Mouse (Mus musculus) frontal cortex, postnatal 14 days (tissue): ENCODE results near the gene Inpp5d.

ENCODE experiments used
- DNase-seq, 2 experiments: peaks; one replicate each; pipeline ENCODE4 v3.0.0; 2022; ENCODE audit warnings: low spot score in 2 of 2

The Inpp5d gene

DNA sequence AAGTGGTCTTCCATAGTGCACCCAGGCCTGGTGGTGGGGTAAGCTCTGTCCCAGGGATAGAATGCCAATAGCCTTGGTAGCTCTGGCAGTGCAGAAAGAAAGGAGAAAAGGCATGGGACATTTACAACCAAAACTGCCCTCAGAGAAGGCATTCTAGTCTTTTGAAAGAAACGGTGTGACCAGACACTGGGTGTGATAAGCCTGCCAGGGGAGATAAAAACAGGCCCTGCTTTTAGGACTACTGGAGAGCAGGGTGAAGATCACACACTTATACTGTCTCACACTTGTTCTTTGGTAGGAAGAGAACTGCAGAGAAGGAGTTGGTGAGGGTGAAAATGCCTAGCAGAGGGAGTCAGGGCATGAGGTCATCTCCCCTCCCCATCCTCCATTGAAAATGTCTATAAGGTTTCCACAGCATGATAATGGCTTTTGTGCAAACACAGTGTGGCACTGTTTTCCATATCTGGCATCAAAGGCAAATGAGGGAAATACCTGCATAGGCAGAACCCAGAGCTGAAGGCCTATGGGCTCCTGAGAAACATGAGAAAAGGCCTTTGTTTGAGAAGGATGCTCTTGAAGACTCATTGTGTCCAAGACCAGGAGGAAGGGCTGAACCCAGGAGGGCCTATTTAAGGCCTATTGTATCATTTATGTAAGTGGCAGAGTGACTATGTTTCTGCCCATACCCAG lies 4.0 kb downstream of the Inpp5d start:
- DNase-seq, result no peak

DNA sequence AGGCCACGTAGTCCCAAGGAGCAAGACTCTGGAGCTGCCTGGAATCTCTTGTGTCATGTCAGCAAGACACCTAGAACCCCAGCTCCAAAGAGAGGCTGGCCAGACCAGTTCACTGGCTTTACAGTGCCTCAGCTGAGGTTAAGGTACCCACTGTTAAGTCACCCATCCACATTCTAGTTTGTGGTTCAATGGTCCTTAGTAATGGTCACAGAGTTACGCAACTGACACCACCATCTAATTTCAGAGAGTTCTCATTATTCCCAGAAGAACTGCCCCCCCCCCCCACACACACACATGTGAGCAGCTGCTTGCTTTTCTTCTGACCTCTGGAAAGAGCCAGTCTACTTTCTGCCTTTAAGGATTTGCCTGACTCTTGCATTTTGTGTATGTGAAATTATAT lies 4.7 kb downstream of the Inpp5d start:
- DNase-seq, result no peak

DNA sequence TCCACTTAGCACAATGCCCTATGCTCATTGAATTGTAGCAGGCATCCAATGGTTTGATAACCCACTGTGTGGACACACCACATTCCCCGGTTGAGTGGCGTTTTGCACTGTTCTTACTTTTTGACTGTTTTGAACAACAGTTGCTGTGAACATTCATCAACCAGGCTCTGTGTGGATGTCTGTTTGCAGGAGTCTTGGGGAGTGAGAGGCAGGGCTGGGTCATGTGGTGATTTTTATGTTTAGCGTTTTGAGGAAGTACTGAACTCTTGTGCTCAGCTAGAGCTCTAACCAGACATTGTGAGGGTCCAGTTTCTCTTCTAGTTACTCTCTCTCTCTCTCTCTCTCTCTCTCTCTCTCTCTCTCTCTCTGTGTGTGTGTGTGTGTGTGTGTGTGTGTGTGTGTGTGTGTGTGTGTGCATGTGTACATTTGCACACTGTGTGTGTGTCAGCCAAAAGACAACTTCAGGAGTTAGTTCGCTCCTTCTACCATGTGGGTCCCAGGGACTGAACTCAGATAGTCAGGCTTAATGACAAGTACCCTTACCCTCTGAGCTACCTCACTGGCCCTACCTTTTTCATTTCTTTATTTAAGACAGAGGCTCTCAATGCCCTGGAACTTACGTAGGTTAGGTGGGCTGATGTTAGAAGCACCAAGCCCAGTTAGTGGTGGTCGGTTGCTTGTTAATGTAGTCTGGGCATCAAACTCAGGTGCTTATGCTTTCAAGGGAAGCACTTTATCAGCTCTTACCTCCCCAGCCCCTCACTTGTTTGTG lies 5.3 kb downstream of the Inpp5d start:
- no peak for DNase-seq

DNA sequence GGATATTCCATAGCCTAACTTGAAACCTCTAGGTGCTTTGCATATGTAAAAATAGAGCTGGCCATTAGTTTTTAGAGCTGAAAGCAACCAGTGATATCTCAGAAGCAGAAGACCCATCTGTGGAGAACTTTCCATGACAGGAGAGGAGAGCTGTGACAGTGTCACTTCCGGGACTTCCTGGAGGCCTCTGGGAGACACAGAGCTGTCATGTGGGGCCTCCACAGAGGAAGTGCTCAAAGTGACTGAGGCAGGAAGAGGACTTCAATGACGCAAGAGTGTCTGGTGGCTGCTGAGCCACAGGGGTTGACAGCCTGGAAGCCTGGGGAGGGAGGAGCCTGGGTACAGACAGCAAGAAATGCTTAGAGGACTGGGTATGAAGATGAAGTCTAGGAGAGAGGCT lies 6.2 kb downstream of the Inpp5d start:
- DNase-seq, result no peak

DNA sequence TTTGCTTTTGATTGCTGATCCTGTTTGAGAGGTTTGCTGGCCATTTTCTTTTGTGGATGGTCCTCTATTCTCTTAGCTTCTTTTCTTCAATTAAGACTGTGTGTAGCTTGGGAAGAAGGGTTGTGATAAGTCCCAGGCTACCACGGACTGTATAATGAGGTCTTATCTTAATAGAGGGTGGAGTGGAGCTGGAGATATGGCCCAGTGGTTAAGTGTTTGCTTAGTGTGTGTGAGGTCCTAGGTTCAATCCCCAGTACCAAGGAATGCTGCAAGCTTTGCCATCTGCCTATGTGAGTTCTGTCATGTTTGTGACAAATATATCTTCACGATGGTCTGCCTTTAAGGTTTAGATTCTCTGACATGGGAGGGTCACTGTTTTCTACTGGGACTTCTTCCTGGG lies 8.0 kb downstream of the Inpp5d start:
- DNase-seq, result no peak

DNA sequence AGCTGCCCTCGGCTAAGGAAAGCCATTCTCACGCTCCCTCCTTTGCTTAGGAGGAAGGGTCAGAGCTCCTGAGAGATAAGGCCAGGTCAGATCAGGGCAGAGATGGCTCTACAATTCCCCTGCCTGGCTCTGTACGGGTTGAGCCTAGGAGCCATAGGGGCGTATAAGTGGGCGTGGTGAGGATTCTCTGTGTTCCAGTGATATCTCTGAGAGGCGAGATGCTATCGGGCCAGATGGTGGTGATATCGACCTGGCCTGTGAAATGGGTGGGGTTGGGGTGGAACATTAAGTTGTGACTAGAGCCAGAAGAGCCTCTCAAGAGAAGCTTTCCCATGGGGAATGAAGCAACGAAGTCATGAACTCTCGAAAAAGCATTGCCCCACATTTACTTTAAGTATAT lies 11.5 kb downstream of the Inpp5d start:
- DNase-seq, result no peak

DNA sequence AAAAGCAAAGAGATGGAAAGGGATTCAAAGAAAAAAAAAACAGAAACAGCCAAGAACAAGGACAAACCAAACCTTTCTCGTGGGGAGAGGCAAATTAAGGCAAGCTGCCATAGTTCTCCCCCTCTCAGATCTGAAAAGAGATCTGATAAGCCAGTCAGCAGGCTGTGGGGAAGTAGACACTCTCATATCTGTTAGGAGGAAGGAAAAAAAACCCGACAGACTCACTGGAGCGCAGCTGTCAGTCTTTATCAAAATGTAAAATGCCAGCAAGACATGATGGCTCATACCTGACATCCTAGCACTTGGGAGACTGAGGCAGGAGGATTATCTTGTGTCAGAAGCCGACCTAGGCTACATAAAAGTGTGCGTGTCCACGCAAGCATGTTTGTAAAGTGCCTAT lies 12.1 kb downstream of the Inpp5d start:
- no peak for DNase-seq

DNA sequence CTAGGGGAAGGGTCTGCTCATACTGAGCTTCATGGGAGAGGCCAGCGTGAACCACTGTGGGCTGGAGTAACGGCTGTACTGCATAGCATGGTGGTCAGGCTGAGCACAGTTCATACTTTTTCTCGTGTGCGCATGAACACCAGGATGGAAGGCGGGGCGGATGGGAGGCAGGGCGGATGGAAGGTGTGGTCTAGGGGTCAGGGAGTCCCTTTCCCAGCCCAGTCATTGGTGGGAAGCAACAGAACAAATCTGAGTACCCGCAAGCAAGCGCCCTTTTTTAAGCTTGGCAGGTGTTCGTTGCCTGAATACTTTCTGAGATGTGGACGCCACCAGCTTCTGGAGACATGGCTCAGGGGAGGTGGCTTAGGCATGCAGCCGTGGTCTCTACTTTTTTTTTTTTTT lies 16.6 kb downstream of the Inpp5d start:
- DNase-seq, result no peak

DNA sequence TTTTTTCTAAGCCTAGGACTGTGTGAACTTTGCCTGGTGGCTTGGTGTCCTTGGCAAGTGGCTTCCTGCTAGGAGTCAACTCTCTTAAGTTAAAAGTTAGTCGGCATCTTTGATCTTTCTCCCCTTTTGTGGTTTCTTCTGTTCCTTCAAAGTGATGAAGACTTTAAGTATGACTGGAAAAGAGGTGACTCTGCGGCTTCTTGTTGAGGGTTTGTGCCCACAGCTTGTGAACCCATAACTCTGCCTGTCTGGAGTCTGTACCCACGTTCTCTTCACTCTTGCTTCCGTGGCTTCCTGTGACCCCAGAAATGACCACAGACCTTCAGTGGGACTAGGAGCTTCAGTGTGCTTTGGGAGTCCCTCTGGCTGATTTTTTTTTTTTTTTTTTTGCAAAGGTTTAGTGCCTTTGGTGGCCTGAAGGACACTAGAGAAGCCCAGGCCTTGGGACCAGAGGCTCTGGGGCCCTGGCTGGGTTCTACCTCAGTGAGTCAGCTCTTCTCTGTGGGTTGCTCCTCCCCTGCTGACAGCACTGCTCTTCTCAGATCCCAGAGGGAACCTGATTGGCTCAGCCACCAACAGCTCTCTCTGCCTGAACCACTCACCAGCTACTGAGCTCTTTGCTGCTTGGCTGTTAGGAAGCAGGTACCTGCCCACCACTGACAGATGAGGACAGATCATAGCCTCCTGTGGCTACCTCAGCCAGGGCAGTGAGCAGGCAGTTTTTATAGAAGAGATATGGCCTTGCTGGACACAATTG lies 17.2 kb downstream of the Inpp5d start:
- DNase-seq, result no peak

DNA sequence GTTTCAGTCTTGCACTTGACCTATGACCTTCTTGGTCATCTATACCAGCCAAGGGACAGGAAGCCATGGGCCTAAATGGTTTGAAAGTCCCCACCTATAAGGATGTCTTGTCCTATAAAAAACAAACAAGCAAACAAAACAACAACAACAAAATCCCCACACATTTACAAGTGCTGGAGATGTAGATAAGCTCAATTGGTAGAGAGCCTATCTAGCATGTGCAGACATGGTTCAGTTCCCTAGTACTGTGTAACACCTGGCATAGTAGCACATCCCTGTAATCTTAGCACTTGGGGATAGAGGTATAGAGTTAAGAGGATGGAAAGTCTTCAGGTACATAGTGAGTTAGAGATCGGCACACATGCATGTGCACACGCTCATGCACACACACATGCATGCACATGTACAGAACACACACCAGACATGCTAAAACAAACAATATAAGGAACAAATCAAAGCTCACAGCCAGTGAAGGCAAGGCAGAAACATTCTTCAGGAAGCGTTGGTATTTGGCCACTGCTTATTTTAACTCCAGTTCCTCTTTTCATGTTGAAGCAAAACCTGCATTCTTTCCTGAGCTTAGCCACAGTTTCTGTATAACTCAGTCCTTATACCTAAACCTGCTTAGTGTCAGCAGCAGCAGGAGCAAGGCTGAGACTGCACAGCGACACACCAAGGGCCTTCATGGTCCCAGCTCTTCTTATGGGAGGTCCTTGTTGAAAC lies 17.9 kb downstream of the Inpp5d start:
- DNase-seq, result no peak

DNA sequence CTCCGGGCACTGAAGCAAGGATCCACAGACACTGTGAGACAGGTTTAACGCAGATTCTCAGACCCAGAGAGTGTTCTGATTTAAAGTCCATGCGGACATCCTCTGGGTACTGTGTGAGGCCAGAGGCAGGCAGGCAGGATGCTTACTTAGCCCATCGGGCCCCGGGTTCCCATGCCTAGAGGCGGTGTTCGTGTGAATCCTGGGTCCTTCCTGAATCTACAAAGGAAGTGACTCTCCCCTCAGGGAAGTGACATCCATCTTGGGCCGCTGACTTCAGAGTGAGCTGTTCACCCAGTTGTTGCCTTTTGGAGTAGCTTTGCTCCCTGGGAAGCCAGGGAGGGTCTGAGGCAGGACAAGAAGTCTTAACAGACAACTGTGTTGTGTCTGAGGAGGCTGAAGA lies 19.6 kb downstream of the Inpp5d start:
- no peak for DNase-seq

DNA sequence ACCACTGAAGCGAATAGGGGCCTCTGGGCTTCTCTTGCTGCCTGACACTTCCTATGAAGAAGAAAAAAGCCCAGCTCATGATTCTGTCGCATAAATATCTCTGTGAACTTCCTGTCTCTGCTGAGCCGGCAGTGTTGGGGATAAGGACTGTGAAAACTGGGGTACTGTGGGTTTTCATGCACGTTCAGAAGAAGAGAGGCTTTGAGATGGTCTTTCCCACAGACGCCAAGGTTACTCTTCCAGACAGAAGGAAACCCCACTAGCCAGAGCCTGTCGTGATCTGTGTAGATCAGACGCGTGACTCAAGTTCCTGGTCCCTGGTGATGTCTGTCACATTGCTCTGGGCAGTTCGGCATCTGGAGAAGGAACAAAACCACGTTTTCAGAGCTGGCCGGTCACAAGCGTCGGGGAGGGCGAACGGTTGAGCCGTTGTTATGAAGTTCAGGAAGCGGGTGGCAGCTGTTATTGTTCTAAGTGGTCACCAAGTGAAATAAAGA lies 20.1 kb downstream of the Inpp5d start:
- DNase-seq, result no peak

DNA sequence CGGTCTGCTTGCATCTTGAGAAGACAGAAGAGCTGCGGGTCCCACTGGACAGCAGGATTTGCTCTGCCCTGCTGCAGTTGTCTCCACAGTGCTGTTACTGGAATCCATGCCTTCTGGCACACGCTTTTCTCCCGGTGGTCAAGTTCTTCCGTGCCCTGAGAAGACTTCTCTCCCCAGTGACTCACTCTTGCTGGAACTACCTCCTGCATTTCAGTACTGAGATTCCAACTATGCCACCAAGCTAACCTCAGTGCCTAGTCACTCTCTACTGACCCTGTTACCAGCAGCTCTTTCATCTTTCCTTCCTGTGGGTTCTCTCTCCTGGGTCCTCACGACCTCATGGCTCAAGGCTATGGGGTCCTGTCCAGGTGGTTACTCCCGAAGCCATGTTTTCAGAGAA lies 22.9 kb downstream of the Inpp5d start:
- no peak for DNase-seq

DNA sequence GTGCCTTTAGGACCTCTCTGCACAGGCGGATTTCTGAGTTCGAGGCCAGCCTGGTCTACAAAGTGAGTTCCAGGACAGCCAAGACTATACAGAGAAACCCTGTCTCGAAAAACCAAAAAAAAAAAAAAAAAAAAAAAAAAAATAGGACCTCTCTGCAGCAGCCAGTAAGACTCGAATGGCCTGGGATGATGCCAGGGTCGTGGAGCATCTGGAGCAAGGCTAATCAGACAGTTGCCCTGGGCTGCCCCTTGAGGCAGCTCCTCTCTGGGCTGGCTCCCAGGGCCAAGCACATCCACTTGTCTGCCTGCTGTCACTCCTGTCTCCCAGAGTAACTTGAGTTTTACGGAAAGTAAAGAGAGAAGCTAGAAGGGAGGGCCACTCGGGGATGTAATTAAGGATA lies 24.9 kb downstream of the Inpp5d start:
- DNase-seq, result no peak

DNA sequence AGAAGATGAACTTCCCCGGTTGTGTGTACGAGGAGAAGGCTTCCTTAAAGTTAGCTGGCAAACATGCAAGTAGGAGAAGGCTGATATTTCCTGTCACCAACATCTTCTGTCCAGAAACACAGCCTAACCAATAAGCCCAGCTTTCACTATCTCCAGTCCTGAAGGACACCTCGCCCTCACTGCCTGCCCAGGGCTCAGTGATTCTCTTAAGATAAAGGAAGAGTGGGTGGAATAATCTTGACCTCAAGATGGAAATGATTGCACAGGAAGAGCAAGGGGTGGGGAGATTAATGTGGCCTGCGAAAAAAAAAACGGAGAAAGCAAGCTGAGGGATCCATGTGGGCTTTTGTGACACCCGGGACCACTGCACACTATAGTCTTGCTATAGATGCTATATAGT lies 25.6 kb downstream of the Inpp5d start:
- DNase-seq, result no peak

DNA sequence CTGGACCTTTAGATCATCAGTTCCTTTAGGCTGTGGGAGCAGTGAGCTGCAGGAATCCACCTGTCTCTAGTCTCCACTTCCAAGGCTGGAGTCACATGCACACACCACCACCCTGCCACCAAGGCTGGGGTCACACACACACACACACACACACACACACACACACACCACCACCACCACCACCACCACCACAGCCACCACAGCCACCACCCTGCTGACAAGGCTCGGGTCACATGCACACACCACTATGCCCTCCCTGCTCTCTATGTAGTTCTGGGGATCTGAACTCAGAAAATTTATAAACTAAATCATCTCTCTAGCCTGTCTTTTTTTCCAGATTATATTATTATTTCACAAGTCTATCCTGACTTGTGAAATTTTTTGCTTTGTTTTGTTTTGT lies 27.7 kb downstream of the Inpp5d start:
- DNase-seq, result no peak

DNA sequence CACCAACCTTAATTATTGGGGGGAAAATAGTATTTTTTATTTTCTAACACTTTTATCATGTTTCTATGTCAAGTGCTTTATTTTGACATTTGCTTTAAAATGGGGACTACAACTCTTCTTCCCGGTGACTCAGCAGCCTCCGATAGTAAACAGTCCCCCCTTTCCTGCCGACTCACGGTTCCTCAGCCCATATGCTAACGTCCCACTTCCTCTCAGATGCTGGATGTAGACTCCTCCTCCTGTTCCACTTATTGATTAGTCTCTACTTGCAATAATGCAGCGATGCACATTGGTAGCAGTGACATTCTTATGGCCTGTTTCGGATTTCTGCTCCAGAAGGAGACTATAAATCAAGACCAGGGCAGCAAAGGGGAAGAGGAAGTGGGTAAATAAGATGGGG lies 28.5 kb downstream of the Inpp5d start:
- no peak for DNase-seq

DNA sequence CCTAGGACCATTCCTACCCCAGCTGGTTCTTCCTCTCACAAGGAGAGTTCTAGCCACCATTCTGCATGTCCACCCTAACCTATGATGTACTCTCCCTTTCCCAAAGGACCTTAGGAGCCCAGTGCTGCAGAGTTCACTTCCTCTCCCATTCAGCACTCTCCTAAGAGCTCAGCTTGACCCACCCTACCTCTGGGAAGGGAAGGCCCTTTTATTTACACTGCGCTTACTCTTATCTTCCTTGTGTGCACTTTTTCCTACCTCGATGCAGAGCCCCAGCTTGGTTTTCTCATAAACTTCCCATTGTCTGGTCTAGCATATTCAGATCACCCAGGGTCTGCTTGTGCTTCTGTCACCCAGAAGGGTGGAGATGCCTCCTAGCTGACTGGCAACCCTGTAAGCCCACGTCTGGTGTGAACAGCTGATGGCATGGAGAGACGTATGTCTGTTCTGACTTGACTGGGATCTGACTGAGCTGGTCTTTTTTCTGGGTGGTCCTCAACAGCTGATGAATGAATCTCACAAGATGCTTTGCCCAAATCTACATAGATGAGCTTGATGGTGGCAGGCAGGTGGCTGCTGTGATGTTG lies 29.2 kb downstream of the Inpp5d start:
- DNase-seq, result no peak

DNA sequence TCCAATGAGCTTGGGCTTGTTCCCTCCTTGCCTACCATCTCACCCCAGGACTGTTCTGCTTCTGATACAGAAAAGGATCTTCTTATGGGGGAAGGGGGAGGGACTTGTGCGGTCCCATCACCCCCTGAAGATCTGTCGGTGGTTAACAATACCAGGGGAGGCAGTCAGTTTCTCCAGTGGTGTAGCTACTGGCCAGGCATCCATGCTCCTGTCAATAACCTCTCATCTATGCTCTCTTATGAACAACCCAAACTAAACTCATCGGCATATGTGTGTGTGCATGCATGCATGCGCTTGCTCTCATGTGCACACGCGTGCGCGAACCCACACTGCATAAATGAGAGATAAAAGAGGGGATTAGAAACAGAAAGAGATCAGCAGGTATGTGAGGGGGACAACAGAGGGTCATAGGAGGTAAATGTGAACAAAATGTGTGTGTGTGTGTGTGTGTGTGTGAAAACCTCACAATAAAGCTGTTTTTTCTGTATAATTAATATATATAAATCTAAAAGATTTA lies 29.9 kb downstream of the Inpp5d start:
- no peak for DNase-seq

DNA sequence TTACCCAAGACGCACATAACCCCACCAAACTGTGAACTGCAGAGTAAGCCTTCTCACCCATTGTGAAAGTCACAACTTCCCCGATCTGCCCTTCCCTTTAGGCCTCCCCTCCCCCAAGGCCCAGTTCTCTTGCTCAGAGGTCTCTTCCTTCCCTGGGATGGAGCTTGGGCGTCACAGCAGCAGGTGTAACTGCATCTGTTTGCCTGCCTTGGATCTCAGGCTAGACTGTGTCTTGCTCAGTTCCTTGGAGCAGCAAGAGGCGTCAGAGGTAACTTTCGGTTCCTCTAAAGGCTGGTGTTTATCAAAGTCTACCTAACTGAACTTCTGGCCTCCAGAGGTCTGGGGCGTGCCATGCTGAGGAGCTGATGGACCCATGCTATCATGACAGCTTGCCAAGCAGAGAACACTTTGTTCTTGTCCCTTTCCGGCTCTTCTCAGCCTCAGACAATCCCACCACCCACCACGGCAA lies 30.5 kb downstream of the Inpp5d start:
- peak; percentile 20 to 27 for DNase-seq

DNA sequence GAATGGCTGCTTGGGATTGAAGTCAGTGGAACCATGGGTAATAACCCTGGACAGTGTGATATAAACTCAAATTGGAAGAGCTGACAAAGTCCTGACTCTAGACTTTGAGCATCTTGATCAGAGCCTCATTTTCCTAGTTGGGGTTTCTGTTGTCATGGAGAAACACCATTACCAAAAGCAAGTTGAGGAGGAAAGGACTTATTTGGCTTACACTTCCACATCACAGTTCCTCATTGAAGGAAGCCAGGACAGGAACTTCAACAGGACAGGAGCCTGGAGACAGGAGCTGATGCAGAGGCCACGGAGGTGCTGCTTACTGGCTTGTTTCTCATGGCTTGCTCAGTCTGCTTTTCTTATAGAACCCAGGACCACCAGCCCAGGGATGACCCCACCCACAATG lies 31.3 kb downstream of the Inpp5d start:
- no peak for DNase-seq
